Mouse (Mus musculus) kidney, adult 2 months (tissue): ENCODE measurements at regions not wholly inside any gene's neighbourhood (a gene's known extent, or its start where the extent isn't known, plus 50 kb on each side); places are given as distances from the start of the nearest gene placed in this dataset.

ENCODE experiments used
- CTCF ChIP-seq: fragments of 200-500 bp; conservative IDR thresholded peaks from 2 replicates; pipeline ENCODE4 v1.5.1; 2011; ENCODE audit warnings: low read depth, mild to moderate bottlenecking, control low read depth, low read length, moderate library complexity, mixed read lengths; ENCODE audit not compliant: insufficient read depth, insufficient read length
- POLR2A ChIP-seq: fragments of 200-500 bp; IDR thresholded peaks from one replicate; pipeline ENCODE4 v1.6.1; 2011; ENCODE audit warnings: low read depth, low read length, control low read depth

DNA sequence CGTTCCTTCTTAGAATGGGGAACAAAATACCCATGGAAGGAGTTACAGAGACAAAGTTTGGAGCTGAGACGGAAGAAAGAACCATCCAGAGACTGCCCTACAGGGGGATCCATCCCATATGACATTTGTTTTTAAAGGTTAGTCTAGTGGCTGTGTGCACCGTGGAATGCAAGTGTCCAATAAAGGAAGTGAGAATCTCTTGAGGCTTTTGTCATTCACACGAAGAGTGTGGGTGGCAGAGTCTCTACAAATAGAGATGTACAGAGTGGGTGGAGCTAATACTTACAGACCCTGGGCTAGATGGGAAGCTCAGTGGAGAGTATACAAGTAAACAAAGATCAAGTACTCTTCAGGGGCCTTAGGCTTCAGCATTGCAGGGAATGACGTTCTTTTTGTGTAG, 314.2 kb upstream of the Slc24a5 start:
- TF ChIP-seq CTCF (no peak), POLR2A (no peak)
